Mouse (Mus musculus): ENCODE data around the gene Grpel1.

DNA sequence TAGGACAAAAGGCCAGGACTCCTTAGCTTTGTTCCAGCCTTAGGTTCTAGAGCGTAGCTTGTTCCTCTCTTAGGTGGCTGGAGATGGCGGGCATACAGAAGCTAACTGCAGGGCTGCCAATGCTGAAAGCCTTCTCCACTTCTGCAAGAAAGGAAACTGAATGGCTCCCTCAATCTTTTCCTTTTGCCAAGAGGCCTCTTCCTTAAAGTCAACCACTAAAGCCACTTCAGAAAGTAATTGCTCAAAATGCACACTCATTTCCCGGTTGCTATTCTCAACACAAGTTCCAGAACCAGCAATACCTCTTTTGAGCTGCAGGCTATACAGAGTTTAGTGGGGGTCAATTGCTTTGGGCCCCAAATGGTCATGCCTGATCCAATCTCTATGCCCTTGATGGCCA lies 12.7 kb downstream of the Grpel1 start:
- TF ChIP-seq CHD2 (IDR thresholded peaks at IDR 0.05; ENCODE audit: low read depth, low read length) (no peak), ZC3H11A (IDR thresholded peaks at IDR 0.05; ENCODE audit: borderline replicate concordance, low read depth, low read length) (no peak)
